Mouse (Mus musculus): Measurements from ENCODE around the gene Bhlhe41. TPM values are rescaled to one million over a fixed set of nuclear protein-coding genes. Genes with fewer than 3 reads are reported as not detected.

Bhlhe41 gene
- polyA plus RNA-seq, 1 experiment, result 3.9 TPM

DNA sequence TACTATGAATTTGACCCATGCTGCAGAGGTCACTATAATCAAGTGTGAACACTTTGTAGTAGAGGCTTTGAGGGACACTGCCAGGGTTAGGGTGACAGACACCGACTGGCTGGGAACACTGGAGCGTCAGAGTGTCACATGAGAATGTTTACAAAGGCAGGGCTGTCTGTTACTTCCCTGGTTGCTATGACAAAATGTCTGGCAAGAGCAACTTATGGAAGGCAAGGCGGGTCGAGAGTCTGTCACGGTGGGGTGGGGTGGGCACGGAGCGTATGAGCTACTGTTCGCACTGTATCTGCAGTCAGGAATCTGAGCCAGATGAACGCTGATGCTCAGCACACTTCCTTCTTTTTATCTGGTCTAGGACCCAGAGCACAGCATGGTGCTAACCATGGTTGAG is 34.7 kb downstream of the Bhlhe41 start:
- Histone ChIP-seq H3ac (ENCODE audit: control insufficient read depth, insufficient read length, low read depth) (no peak overlapping the region), H3K79me3 (ENCODE audit: low read depth) (no peaks in the 10 kb centered on the region), H3K27me3 (ENCODE audit: control insufficient read depth, insufficient read depth, insufficient read length) (no peaks in the 10 kb centered on the region), H3K79me2 (ENCODE audit: control insufficient read depth, insufficient read depth) (no peaks in the 10 kb centered on the region), H3K36me3 (ENCODE audit: control insufficient read depth, insufficient read depth) (no peaks in the 10 kb centered on the region), H3K4me3 (ENCODE audit: insufficient read depth, poor library complexity, severe bottlenecking) (no peak overlapping the region)
- no peak for TF ChIP-seq MAX (IDR thresholded peaks at IDR 0.05)
- TF ChIP-seq FOSL1 (IDR thresholded peaks at IDR 0.05; ENCODE audit: insufficient read depth, low read length, poor library complexity, severe bottlenecking), result no peak
- TF ChIP-seq CEBPB (IDR thresholded peaks at IDR 0.05; ENCODE audit: low read depth), result no peak
- TF ChIP-seq CTCF (IDR thresholded peaks at IDR 0.05; ENCODE audit: control insufficient read depth, insufficient read depth, insufficient read length), result no peak
- no peak for TF ChIP-seq MYOG (IDR thresholded peaks at IDR 0.05; ENCODE audit: control insufficient read depth, extremely low read depth, insufficient read length)
- TF ChIP-seq MYOD1 (IDR thresholded peaks at IDR 0.05; ENCODE audit: control insufficient read depth, insufficient read length, low read depth), result no peak
- no peak for TF ChIP-seq USF1 (IDR thresholded peaks at IDR 0.05; ENCODE audit: low read depth)

DNA sequence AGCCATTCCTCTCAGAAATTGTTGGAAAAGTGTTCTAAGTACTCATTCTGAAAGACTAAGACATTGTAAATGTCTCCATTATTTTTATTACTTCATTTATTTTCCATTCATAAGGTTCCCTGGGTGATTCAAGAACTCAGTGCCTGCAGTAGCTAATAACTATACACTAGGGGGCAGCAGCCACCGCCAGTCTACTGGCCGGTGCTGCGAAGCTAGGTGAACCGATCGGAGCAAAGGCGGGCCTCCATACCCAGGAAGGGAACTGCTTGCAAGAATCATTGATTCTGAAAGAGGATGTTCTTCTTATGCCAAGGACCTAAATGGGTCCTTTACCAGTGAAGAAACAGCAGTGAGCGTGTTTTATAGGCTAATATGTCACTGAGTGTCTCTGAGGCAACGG is 35.2 kb downstream of the Bhlhe41 start:
- TF ChIP-seq FOSL1 (IDR thresholded peaks at IDR 0.05; ENCODE audit: insufficient read depth, low read length, poor library complexity, severe bottlenecking), result no peak
- peak; percentile 42 for TF ChIP-seq CTCF (IDR thresholded peaks at IDR 0.05; ENCODE audit: control insufficient read depth, insufficient read depth, insufficient read length)
- Histone ChIP-seq H3K36me3 (ENCODE audit: control insufficient read depth, insufficient read depth) (no peaks in the 10 kb centered on the region), H3K79me2 (ENCODE audit: control insufficient read depth, insufficient read depth) (no peaks in the 10 kb centered on the region), H3K4me3 (ENCODE audit: insufficient read depth, poor library complexity, severe bottlenecking) (no peak overlapping the region), H3K79me3 (ENCODE audit: low read depth) (no peaks in the 10 kb centered on the region), H3K27me3 (ENCODE audit: control insufficient read depth, insufficient read depth, insufficient read length) (no peaks in the 10 kb centered on the region), H3ac (ENCODE audit: control insufficient read depth, insufficient read length, low read depth) (no peak overlapping the region)

DNA sequence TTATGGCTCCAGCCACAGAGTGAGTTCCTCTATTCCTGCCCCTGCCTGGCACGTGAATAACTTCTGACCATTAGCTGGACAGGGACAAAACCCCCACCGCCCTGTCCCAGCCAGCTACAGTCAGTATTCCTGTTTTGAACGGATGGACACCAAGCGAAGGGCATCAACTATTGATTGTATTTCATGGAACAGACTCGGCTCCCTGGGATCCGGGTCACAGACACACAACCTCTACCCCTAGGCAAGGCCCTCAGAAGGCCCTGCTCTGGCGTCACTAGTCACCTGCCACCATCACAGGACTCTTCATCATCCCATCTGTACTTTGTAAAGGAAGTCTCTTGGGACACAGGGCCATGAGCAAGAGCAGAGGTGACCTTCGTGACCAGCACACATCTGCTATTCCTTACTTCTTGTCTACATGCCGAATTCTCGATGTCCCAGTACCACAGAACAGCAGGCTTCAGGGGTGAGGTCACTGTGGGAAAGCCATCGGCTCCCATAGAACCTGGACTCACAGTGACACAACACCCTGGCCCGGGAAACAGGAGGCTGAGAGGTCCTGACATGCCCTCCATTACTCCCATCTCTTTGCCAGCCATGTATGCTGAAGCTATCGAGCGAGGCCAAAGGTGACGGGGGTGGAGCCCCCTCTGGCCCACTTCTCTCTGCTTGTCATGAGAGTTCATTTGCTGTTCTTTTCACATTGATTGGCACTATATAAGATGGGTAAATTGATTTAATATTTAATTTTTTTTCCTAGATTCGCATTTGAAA is 36.1 kb downstream of the Bhlhe41 start:
- Histone ChIP-seq H3K79me2 (ENCODE audit: control insufficient read depth, insufficient read depth) (no peaks in the 10 kb centered on the region), H3K27me3 (ENCODE audit: control insufficient read depth, insufficient read depth, insufficient read length) (no peaks in the 10 kb centered on the region), H3K79me3 (ENCODE audit: low read depth) (no peaks in the 10 kb centered on the region), H3K4me3 (ENCODE audit: insufficient read depth, poor library complexity, severe bottlenecking) (no peak overlapping the region), H3ac (ENCODE audit: control insufficient read depth, insufficient read length, low read depth) (no peak overlapping the region), H3K36me3 (ENCODE audit: control insufficient read depth, insufficient read depth) (no peaks in the 10 kb centered on the region)
- TF ChIP-seq CEBPB (IDR thresholded peaks at IDR 0.05; ENCODE audit: low read depth) (no peak), FOSL1 (IDR thresholded peaks at IDR 0.05; ENCODE audit: insufficient read depth, low read length, poor library complexity, severe bottlenecking) (no peak), MAX (IDR thresholded peaks at IDR 0.05) (no peak), MYOD1 (IDR thresholded peaks at IDR 0.05; ENCODE audit: control insufficient read depth, insufficient read length, low read depth) (no peak), MYOG (IDR thresholded peaks at IDR 0.05; ENCODE audit: control insufficient read depth, extremely low read depth, insufficient read length) (no peak), CTCF (IDR thresholded peaks at IDR 0.05; ENCODE audit: control insufficient read depth, insufficient read depth, insufficient read length) (no peak), USF1 (IDR thresholded peaks at IDR 0.05; ENCODE audit: low read depth) (no peak)

DNA sequence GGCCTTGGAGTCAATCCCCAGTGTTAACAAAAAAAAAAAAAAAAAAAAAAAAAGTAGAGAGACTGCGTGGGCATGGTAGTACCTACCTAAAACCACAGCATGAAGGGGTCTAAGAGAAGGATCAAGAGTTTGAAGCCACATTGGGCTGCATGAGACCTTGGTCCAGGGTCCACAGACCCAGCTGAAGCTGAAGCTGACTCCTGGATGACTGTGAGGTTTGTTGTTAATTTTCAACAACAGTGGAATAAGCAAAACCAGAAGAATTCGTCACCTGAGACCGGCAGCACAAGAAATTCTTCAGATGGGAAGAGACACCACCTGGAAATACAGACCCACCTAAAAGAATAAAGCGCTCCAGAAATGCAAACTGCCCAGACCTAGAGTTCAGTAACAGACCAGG is 39.1 kb downstream of the Bhlhe41 start:
- Histone ChIP-seq H3ac (ENCODE audit: control insufficient read depth, insufficient read length, low read depth) (no peak overlapping the region), H3K79me2 (ENCODE audit: control insufficient read depth, insufficient read depth) (no peaks in the 10 kb centered on the region), H3K36me3 (ENCODE audit: control insufficient read depth, insufficient read depth) (no peaks in the 10 kb centered on the region), H3K79me3 (ENCODE audit: low read depth) (no peaks in the 10 kb centered on the region), H3K4me3 (ENCODE audit: insufficient read depth, poor library complexity, severe bottlenecking) (no peak overlapping the region), H3K27me3 (ENCODE audit: control insufficient read depth, insufficient read depth, insufficient read length) (no peaks in the 10 kb centered on the region)
- no peak for TF ChIP-seq MYOG (IDR thresholded peaks at IDR 0.05; ENCODE audit: control insufficient read depth, extremely low read depth, insufficient read length)
- no peak for TF ChIP-seq MAX (IDR thresholded peaks at IDR 0.05)
- no peak for TF ChIP-seq CEBPB (IDR thresholded peaks at IDR 0.05; ENCODE audit: low read depth)
- no peak for TF ChIP-seq USF1 (IDR thresholded peaks at IDR 0.05; ENCODE audit: low read depth)
- TF ChIP-seq CTCF (IDR thresholded peaks at IDR 0.05; ENCODE audit: control insufficient read depth, insufficient read depth, insufficient read length), result no peak
- no peak for TF ChIP-seq FOSL1 (IDR thresholded peaks at IDR 0.05; ENCODE audit: insufficient read depth, low read length, poor library complexity, severe bottlenecking)
- TF ChIP-seq MYOD1 (IDR thresholded peaks at IDR 0.05; ENCODE audit: control insufficient read depth, insufficient read length, low read depth), result no peak

DNA sequence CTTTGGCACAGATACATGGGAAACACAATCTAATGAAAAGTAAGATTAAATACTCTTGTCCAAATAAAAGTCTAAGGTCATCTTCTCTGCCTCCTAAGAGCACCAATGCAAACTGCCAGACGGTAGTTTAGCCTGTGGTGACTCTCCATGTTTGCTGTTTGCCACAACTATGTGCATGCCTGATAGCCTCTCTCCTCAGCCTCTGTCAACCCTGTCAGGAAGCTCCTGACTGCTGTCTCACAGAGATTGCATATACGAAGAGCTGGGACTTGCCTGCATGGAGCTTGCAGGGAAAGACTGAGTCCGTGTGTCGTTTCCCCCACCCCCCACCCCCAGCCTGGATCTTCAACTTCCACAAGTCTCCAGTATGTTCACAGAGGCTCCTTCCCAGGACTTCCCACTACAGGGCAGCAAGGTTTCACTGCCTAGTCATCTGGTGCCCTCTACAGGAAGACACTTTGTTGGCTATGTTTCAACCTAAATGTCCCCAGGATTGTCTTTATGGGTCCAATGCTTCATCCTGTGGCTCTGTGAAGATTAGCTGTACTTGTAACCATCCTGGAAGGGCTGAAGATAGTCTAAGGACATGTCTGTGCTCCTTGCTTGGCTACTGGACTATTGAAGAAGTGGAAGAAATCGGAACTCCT is 41.6 kb downstream of the Bhlhe41 start:
- Histone ChIP-seq H3ac (ENCODE audit: control insufficient read depth, insufficient read length, low read depth) (no peak overlapping the region), H3K79me2 (ENCODE audit: control insufficient read depth, insufficient read depth) (no peaks in the 10 kb centered on the region), H3K4me3 (ENCODE audit: insufficient read depth, poor library complexity, severe bottlenecking) (no peak overlapping the region), H3K36me3 (ENCODE audit: control insufficient read depth, insufficient read depth) (no peaks in the 10 kb centered on the region), H3K27me3 (ENCODE audit: control insufficient read depth, insufficient read depth, insufficient read length) (no peaks in the 10 kb centered on the region), H3K79me3 (ENCODE audit: low read depth) (no peaks in the 10 kb centered on the region)
- TF ChIP-seq FOSL1 (IDR thresholded peaks at IDR 0.05; ENCODE audit: insufficient read depth, low read length, poor library complexity, severe bottlenecking), result no peak

DNA sequence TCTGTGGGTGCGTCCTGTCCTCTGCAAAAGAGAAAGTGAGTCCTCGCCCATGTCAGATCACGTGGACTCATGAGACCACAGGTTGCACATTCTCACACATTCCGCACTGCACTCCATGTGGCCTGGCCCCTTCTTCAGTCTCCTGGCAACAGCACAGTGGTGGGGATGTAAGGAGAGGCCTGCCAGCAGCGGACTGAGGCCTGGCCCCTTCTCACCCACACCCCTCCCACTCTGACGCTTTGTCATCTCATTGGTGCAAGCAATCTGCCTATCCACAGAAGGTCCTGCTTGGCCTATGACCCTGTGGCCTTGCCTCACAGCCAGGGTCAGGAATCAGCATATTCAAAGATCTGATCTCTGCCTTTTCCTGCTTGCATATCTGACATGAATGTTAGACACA is 42.3 kb downstream of the Bhlhe41 start:
- Histone ChIP-seq H3K36me3 (ENCODE audit: control insufficient read depth, insufficient read depth) (no peaks in the 10 kb centered on the region), H3K79me2 (ENCODE audit: control insufficient read depth, insufficient read depth) (no peaks in the 10 kb centered on the region), H3K4me3 (ENCODE audit: insufficient read depth, poor library complexity, severe bottlenecking) (no peak overlapping the region), H3K27me3 (ENCODE audit: control insufficient read depth, insufficient read depth, insufficient read length) (no peaks in the 10 kb centered on the region), H3K79me3 (ENCODE audit: low read depth) (no peaks in the 10 kb centered on the region), H3ac (ENCODE audit: control insufficient read depth, insufficient read length, low read depth) (no peak overlapping the region)
- TF ChIP-seq MAX (IDR thresholded peaks at IDR 0.05) (no peak), USF1 (IDR thresholded peaks at IDR 0.05; ENCODE audit: low read depth) (no peak), CEBPB (IDR thresholded peaks at IDR 0.05; ENCODE audit: low read depth) (no peak), CTCF (IDR thresholded peaks at IDR 0.05; ENCODE audit: control insufficient read depth, insufficient read depth, insufficient read length) (no peak), FOSL1 (IDR thresholded peaks at IDR 0.05; ENCODE audit: insufficient read depth, low read length, poor library complexity, severe bottlenecking) (no peak), MYOG (IDR thresholded peaks at IDR 0.05; ENCODE audit: control insufficient read depth, extremely low read depth, insufficient read length) (no peak), MYOD1 (IDR thresholded peaks at IDR 0.05; ENCODE audit: control insufficient read depth, insufficient read length, low read depth) (no peak)
